Mouse (Mus musculus) brain, embryonic 14.5 days (tissue): Measurements from ENCODE around the gene Dmrta2. TPM values are rescaled to one million over a fixed set of nuclear protein-coding genes. Genes with fewer than 3 reads are reported as not detected.

Source experiments
- DNase-seq: peaks from one replicate; pipeline ENCODE4 v3.0.0-alpha.2; 2011; ENCODE audit warnings: low read depth
- CTCF ChIP-seq: fragments of 200-500 bp; IDR thresholded peaks from 2 replicates; pipeline ENCODE4 v1.5.1; 2012; ENCODE audit warnings: inconsistent platforms, mild to moderate bottlenecking, moderate library complexity, borderline replicate concordance; ENCODE audit not compliant: insufficient read depth, insufficient read length; ENCODE audit errors: extremely low read depth
- POLR2A ChIP-seq: fragments of 200-500 bp; IDR thresholded peaks from 2 replicates; pipeline ENCODE4 v1.6.1; 2012; ENCODE audit warnings: mild to moderate bottlenecking, inconsistent platforms, borderline replicate concordance; ENCODE audit not compliant: poor library complexity, insufficient read depth, insufficient read length, severe bottlenecking; ENCODE audit errors: extremely low read depth
- polyA plus RNA-seq: library from polyadenylated mRNA; depleted of rRNA; stranded (reverse); fragments of >200 nt; gene quantifications from 2 replicates; pipeline ENCODE4 v1.2.3, GENCODE M21; 2012

Dmrta2 gene
- polyA plus RNA-seq, 1 experiment = 8.2 TPM

DNA sequence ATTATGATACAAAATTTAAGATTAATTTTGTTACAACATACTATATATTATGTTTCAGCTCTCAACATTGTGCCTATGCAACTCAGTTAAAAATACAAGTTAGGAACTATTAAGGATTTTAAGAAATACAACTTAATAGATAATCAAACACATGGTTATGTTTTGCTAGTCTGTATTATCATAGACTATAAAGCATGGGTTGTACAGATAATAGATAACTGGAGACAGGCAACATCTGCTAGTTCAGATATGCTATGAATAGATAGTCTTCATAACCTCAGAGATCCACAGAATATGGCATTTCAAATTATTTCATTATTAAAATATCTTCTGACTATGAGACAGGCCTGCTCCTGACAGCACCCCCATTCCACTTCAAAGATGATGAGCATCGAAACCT is 28.2 kb downstream of the Dmrta2 start:
- no peak for TF ChIP-seq POLR2A
- TF ChIP-seq CTCF = no peak
- DNase-seq = no peak

GRCm38 (mm10) chr4:110019145-110019544 is 41.3 kb downstream of the Dmrta2 start:
- DNase-seq = no peak
- peak; percentile 64 for TF ChIP-seq CTCF
- TF ChIP-seq POLR2A = no peak

DNA sequence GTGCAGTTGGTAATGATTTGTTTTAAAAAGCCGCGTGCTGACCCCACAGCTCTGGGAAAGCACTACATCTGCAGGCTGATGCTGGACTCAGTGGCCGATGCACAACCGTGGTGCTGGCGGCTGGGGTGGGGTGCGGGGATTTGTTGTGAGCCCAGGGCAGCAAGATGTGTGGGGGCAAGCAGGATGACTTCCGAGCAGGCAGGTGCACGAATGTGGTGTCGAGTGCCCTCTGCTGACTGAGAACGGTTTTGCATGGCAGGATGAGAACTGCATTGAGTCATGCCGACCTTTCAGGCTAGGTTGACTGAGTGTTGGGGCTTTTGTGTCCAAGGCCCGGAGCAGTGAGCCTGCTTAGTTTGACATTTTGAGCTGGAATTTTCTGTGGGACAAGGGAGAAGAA is 42.4 kb downstream of the Dmrta2 start:
- peak; percentile 88 for DNase-seq
- TF ChIP-seq CTCF (peak; percentile 96), POLR2A (no peak)

GRCm38 (mm10) chr4:110021956-110022625 is 44.2 kb downstream of the Dmrta2 start:
- DNase-seq = peak; percentile 84
- TF ChIP-seq POLR2A (no peak), CTCF (peak; percentile 98)

GRCm38 (mm10) chr4:110028461-110029188 is 50.8 kb downstream of the Dmrta2 start:
- no peak for TF ChIP-seq POLR2A
- TF ChIP-seq CTCF = peak; percentile 71; the same call in 1 of the 2 replicates
- DNase-seq = peak; percentile 86

GRCm38 (mm10) chr4:110029446-110029845 is 51.6 kb downstream of the Dmrta2 start:
- DNase-seq = no peak
- TF ChIP-seq CTCF (no peak), POLR2A (no peak)
